Mouse (Mus musculus) hindbrain, embryonic 13.5 days (tissue): ENCODE data around the gene Inf2. TPM values are rescaled to one million over a fixed set of nuclear protein-coding genes. Genes with fewer than 3 reads are reported as not detected.
A peak's percentile ranks its signal among the peaks of the same experiment; 100 is the strongest.

Source experiments
- ATAC-seq: fragments of 200-750 bp; cut with Nextera tagmentation; 2 replicates; pipeline ENCODE4 v1.8.0; 2017; ENCODE audit warnings: moderate TSS enrichment; ENCODE audit not compliant: low FRiP score
- H3K27ac ChIP-seq: fragments of 300-500 bp; sonication (generic); 2 replicates; pipeline ENCODE4 v1.5.1; 2015; ENCODE audit warnings: inconsistent platforms, mild to moderate bottlenecking, moderate library complexity
- H3K27me3 ChIP-seq: fragments of 300-500 bp; sonication (generic); 2 replicates; pipeline ENCODE4 v1.6.1; 2015; ENCODE audit warnings: mild to moderate bottlenecking, inconsistent platforms
- H3K36me3 ChIP-seq: fragments of 300-500 bp; sonication (generic); 2 replicates; pipeline ENCODE4 v1.6.1; 2015; ENCODE audit warnings: mild to moderate bottlenecking, inconsistent platforms
- H3K4me1 ChIP-seq: fragments of 300-500 bp; sonication (generic); replicated peaks from 2 replicates; pipeline ENCODE4 v1.6.1; 2015; ENCODE audit warnings: inconsistent platforms
- H3K4me2 ChIP-seq: fragments of 300-500 bp; sonication (generic); 2 replicates; pipeline ENCODE4 v1.6.1; 2015; ENCODE audit warnings: inconsistent platforms, mild to moderate bottlenecking, moderate library complexity
- H3K4me3 ChIP-seq: fragments of 300-500 bp; sonication (generic); 2 replicates; pipeline ENCODE4 v1.5.1; 2015; ENCODE audit warnings: mild to moderate bottlenecking, inconsistent platforms
- H3K9ac ChIP-seq: fragments of 300-500 bp; sonication (generic); 2 replicates; pipeline ENCODE4 v1.6.1; 2015; ENCODE audit warnings: mild to moderate bottlenecking, inconsistent platforms
- H3K9me3 ChIP-seq: fragments of 300-500 bp; sonication (generic); 2 replicates; pipeline ENCODE4 v1.6.1; 2016; ENCODE audit warnings: inconsistent platforms
- WGBS: fragments of 180-500 bp; shearing (Covaris S2); methylation state at CpG from one replicate; pipeline ENCODE4 v1.1.7; 2015; 5-methylcytosine and 5-hydroxymethylcytosine counted together
- polyA plus RNA-seq: library from polyadenylated mRNA; unstranded; fragments of >200 nt; fragmentation: Nextera tagmentation; extraction: Ambion mirVana; gene quantifications from 2 replicates; pipeline ENCODE4 v1.2.1, GENCODE M21; 2015

Gene Inf2
- polyA plus RNA-seq, 1 experiment from 2014 or later: 1.1 TPM

DNA sequence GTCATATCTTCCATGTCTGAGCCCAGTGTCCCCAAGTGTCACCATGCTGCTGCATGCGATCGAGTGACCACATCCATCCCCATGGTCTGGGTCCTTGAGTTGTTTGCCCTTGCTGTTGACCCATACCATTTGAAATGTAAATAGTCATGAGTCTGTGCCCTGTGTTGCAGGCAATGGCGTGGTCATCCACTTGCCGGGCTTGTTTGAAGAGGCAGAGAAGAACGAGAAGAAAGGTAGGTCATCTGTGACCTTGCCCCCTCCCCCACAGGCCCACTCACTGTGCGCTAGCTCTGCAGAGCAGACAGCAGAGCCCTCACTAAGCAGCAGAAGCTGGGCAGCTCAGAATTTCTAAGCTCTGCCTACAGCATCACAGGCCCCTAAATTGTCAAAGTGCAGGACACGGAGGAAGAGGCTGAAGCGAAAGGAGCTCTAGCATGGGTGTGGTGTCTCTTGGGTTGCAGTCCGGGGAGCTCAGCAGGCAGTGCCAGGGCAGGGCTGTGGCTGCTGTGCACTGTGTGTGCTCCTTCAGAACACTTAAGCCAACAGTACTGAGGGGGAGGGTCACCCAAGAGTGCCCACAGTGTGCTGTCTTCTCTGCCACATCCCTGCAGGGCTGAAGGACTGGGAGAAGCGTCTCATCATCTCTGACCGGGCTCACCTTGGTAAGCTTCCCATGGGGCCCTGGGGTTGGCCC, 43.6 kb downstream of the Inf2 start:
- Histone ChIP-seq H3K4me2 (no peak overlapping the region), H3K36me3 (no peaks in the 10 kb centered on the region), H3K4me3 (no peak overlapping the region), H3K27ac (no peak overlapping the region), H3K27me3 (no peaks in the 10 kb centered on the region), H3K9me3 (no peaks in the 10 kb centered on the region), H3K9ac (no peak overlapping the region), H3K4me1 (peaks cover 9% of the 10 kb centered on the region)
- no peak for ATAC-seq
- 76% methylated on average over 11 of the region's 11 CpGs for WGBS

GRCm38 (mm10) chr12:112632907-112633306, 44.3 kb downstream of the Inf2 start:
- H3K36me3 ChIP-seq: no peaks in the 10 kb centered on the region
- ATAC-seq: no peak
- no peak overlapping the region for H3K27ac ChIP-seq
- H3K27me3 ChIP-seq: no peaks in the 10 kb centered on the region
- H3K9me3 ChIP-seq: no peaks in the 10 kb centered on the region
- H3K4me1 ChIP-seq: peaks cover 9% of the 10 kb centered on the region
- H3K4me3 ChIP-seq: no peak overlapping the region
- H3K9ac ChIP-seq: no peak overlapping the region
- WGBS: 88% methylated on average over 5 of the region's 5 CpGs
- no peak overlapping the region for H3K4me2 ChIP-seq

DNA sequence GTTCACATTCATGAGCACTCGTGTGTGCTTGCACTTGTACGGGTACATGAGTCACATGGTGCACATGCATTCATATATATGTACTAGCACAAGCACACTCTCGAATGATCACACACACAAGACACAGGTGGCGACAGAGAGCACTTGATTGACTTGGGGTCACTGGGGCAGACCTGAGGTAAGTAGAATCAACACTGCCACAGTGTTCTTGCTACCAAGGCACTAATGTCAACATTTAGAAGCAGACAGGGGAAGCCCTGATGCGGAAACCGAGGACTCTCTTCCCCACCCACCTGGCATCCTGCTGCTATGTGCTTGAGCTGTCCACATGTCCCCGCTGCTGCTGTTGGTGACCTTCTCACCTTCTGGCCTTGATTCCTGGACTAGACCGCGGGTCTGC, 45.1 kb downstream of the Inf2 start:
- Histone ChIP-seq H3K36me3 (no peaks in the 10 kb centered on the region), H3K4me1 (peaks cover 9% of the 10 kb centered on the region), H3K4me3 (no peak overlapping the region), H3K27me3 (no peaks in the 10 kb centered on the region), H3K9me3 (no peaks in the 10 kb centered on the region), H3K4me2 (no peak overlapping the region), H3K27ac (no peak overlapping the region), H3K9ac (no peak overlapping the region)
- WGBS: 75% methylated on average over 9 of the region's 9 CpGs
- no peak for ATAC-seq

DNA sequence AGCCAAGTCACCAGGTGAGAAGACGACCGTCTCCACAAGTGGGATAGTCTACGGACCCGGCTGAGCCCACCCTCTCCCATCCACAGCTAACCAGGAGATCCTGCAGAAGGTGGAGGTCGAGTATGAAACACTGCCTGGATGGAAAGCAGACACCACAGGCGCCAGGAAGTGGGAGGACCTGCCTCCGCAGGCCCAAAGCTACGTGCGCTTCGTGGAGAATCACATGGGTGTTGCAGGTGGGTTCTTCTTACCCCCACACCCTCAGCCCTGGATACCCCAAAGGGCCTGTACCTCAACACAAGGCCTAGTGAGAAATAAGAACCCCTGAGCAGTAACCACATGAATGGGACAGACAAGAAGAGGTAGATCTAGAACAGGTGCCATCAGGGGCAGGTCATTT, 50.9 kb downstream of the Inf2 start:
- Histone ChIP-seq H3K27ac (no peak overlapping the region), H3K4me1 (0 out of 2 replicates have a peak, but pooled peaks cover 4% of the 10 kb centered on the region), H3K36me3 (no peaks in the 10 kb centered on the region), H3K9ac (no peak overlapping the region), H3K4me3 (no peak overlapping the region), H3K27me3 (no peaks in the 10 kb centered on the region), H3K4me2 (no peak overlapping the region), H3K9me3 (no peaks in the 10 kb centered on the region)
- 87% methylated on average over 10 of the region's 10 CpGs for WGBS
- ATAC-seq: no peak

DNA sequence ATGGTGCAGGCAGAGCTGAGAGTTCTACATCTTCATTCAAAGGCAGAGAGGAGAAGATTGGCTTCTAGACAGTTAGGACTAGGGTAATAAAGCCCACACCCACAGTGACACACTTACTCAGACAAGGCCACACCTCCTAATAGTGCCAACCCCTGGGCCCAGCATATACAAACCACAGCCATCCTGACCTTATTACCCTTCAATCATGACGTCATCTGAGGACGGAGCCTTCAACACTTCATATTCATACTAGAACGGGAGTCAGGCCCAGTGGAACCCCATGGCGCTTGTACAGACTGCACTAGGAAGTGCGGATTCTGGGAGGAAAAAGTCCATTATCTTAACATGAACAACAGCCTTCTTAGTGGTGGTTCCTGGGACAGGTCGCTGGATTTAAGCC, 54.5 kb downstream of the Inf2 start:
- no peak overlapping the region for H3K9ac ChIP-seq
- H3K36me3 ChIP-seq: peaks cover 10% of the 10 kb centered on the region
- H3K9me3 ChIP-seq: no peaks in the 10 kb centered on the region
- no peak for ATAC-seq
- no peak overlapping the region for H3K4me3 ChIP-seq
- no peak overlapping the region for H3K4me2 ChIP-seq
- H3K27ac ChIP-seq: no peak overlapping the region
- no peaks in the 10 kb centered on the region for H3K27me3 ChIP-seq
- 96% methylated on average over 6 of the region's 6 CpGs for WGBS
- peaks cover 23% of the 10 kb centered on the region for H3K4me1 ChIP-seq

- H3K27ac ChIP-seq: peak within 1 kb of the TSS; percentile 88
- peak; percentile 96 for ATAC-seq
- peak within 1 kb of the TSS; percentile 69 for H3K4me3 ChIP-seq
- H3K9ac ChIP-seq: peak within 1 kb of the TSS; percentile 83
- no peaks in the 10 kb centered on the region for H3K27me3 ChIP-seq
- peaks cover 22% of the 10 kb centered on the region for H3K36me3 ChIP-seq
- peaks cover 23% of the 10 kb centered on the region for H3K4me1 ChIP-seq
- no peaks in the 10 kb centered on the region for H3K9me3 ChIP-seq
- whole genome bisulfite sequencing: 2% methylated on average over 46 of the region's 46 CpGs
- H3K4me2 ChIP-seq: peak within 1 kb of the TSS; percentile 88
Measured at GRCm38 (mm10) chr12:112644180-112644854, 55.7 kb downstream of the Inf2 start, which contains the start of gene Siva1. Gene Siva1 (plus strand): TSS chr12:112644679.

DNA sequence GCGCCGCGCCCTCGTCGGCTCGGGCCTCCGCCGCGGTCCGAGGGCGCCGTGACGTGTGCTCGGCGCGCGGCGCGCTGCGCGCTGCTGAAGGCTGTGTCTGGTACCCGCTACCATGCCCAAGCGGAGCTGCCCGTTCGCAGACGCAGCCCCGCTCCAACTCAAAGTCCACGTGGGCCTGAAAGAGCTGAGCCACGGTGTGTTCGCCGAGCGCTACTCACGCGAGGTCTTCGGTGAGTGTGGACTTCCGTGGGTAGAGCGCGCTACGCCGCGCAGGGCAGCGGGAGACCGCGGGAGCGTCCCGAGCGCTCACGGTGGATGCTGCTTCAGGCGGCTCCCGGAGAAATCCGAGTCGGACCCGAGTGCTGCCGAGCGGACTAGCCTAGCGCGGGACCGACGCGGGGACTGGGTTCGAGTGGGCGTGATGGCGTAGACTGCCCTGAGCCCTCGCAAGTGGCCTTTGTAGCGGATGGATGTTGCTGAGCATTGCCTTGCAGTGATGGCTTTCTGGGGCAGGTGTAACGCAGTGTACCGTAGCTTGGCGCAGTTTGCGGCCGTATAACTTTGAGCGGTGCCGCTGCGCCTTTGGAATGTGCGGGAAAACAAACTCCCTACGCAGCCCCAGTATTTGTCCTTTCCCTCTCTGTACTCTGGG, 56.4 kb downstream of the Inf2 start:
- H3K4me2 ChIP-seq: peak overlapping the region; percentile 88
- peak; percentile 72; the same call in 1 of the 2 replicates for ATAC-seq
- peak overlapping the region; percentile 83 for H3K9ac ChIP-seq
- no peaks in the 10 kb centered on the region for H3K9me3 ChIP-seq
- no peaks in the 10 kb centered on the region for H3K27me3 ChIP-seq
- H3K27ac ChIP-seq: peak overlapping the region; percentile 88
- peak overlapping the region; percentile 69 for H3K4me3 ChIP-seq
- peaks cover 29% of the 10 kb centered on the region for H3K36me3 ChIP-seq
- whole genome bisulfite sequencing: under 1% methylated on average over 75 of the region's 75 CpGs
- H3K4me1 ChIP-seq: peaks cover 23% of the 10 kb centered on the region

DNA sequence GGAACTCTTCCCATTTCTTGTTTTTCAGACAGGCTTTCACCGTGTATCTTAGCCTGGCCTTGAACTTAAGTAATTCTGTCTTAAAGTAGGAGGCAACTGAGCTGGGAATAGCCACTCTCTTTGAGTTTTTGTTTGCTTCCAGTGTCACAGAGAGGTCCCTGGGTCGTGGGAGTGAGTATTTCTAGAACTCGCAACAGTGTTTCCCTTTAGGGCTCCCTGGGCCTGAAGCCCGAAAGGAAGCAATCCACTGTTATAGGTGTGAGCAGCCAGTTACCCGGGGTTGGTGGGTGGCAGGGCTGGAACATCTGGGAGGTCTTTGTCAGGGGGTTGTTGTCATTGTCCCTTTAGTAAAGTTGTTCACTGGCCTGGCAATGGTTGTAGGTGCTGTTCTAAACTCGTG, 57.6 kb downstream of the Inf2 start:
- Histone ChIP-seq H3K9ac (peak overlapping the region; percentile 83), H3K4me3 (peak overlapping the region; percentile 69), H3K27ac (no peak overlapping the region), H3K27me3 (no peaks in the 10 kb centered on the region), H3K9me3 (no peaks in the 10 kb centered on the region), H3K4me1 (peaks cover 23% of the 10 kb centered on the region), H3K36me3 (peaks cover 40% of the 10 kb centered on the region), H3K4me2 (peak overlapping the region; percentile 88)
- 49% methylated on average over 6 of the region's 6 CpGs for WGBS
- no peak for ATAC-seq

GRCm38 (mm10) chr12:112648081-112648480, 59.5 kb downstream of the Inf2 start:
- no peak overlapping the region for H3K4me3 ChIP-seq
- peaks cover 52% of the 10 kb centered on the region for H3K36me3 ChIP-seq
- H3K4me1 ChIP-seq: peaks cover 23% of the 10 kb centered on the region
- H3K9ac ChIP-seq: no peak overlapping the region
- H3K27ac ChIP-seq: no peak overlapping the region
- no peaks in the 10 kb centered on the region for H3K9me3 ChIP-seq
- 95% methylated on average over 5 of the region's 5 CpGs for WGBS
- H3K27me3 ChIP-seq: no peaks in the 10 kb centered on the region
- no peak overlapping the region for H3K4me2 ChIP-seq
- ATAC-seq: no peak

- WGBS: 87% methylated on average over 5 of the region's 5 CpGs
- no peak overlapping the region; the same call in 1 of the 2 replicates for H3K27ac ChIP-seq
- no peak overlapping the region for H3K4me3 ChIP-seq
- no peaks in the 10 kb centered on the region for H3K27me3 ChIP-seq
- no peaks in the 10 kb centered on the region for H3K9me3 ChIP-seq
- no peak for ATAC-seq
- no peak overlapping the region for H3K4me2 ChIP-seq
- H3K4me1 ChIP-seq: peaks cover 5% of the 10 kb centered on the region
- H3K9ac ChIP-seq: no peak overlapping the region
- H3K36me3 ChIP-seq: peaks cover 85% of the 10 kb centered on the region
Measured at GRCm38 (mm10) chr12:112651778-112652439, 63.3 kb downstream of the Inf2 start.

DNA sequence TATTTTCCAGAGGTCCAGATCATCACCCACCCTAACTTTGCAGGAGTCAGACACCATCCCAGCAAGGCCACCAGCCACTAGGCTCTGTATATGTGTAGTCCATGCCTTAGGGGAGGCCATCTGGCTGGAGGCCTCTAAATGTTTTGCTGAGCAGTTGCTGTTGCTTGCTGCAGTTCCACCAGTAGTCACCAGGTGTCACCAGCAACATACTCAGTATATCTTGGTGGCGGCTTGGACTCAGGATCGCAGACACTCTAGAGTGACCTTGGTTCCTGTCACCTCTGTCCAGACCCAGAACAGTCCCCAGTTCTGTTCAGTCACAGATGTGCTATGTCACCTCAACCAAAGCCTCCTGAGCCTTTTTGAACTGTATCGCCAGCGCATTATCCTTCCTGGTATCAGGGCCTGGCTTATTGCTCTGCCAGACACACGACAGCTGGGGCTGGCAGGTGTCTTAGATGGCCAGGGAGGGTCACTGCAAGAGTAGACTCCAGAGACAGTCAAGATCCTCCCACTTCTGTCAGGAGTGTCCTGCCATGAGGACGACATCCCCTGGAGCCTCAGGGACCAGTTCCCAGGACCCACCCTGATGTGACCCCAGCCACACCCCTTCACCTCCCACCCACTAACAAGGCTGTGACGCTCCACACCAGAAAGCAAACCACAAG, 64.7 kb downstream of the Inf2 start:
- H3K4me3 ChIP-seq: no peak overlapping the region
- 45% methylated on average over 7 of the region's 7 CpGs for WGBS
- peaks cover 5% of the 10 kb centered on the region; the same call in 1 of the 2 replicates for H3K4me1 ChIP-seq
- H3K27me3 ChIP-seq: no peaks in the 10 kb centered on the region
- peak; percentile 62 for ATAC-seq
- H3K9ac ChIP-seq: no peak overlapping the region
- H3K36me3 ChIP-seq: peaks cover 86% of the 10 kb centered on the region
- no peaks in the 10 kb centered on the region for H3K9me3 ChIP-seq
- H3K4me2 ChIP-seq: no peak overlapping the region
- H3K27ac ChIP-seq: peak overlapping the region; percentile 31; the same call in 1 of the 2 replicates
